17 mouse cellular contexts compared by ENCODE assay signal in genomic region chr17:56522744-56523143, GRCm38 (mm10). TPM values are rescaled to one million over a fixed set of nuclear protein-coding genes. Genes with fewer than 3 reads are reported as not detected.
DNase-seq lines count a peak whose midpoint lies in the region.
"Had no signal": no experiment of that assay in that cellular context is flagged by ENCODE, and none has a peak within 500 bp of the region (broad histone marks: within the 10 kb centered on the region; RNA-seq: fewer than 3 reads in every experiment).

No protein-coding gene starts in this region.

- DNase-seq in layer of hippocampus, postnatal 25 days (ENCODE audit: extremely low spot score in 1 of 2, low spot score in 1 of 2) = peak; percentile 3 to 5
- DNase-seq in layer of hippocampus, adult 9-10 months (ENCODE audit: low spot score) = no peak
- DNase-seq in right cerebral cortex, postnatal 4 days = peak; percentile 4
- no peak for DNase-seq in right cerebral cortex, postnatal 36 days (ENCODE audit: low spot score in 2 of 2)
- DNase-seq in fat pad, adult 2 months (ENCODE audit: extremely low read depth, low read depth, low spot score) = peak; percentile 25
- no peak for DNase-seq in urinary bladder, postnatal 36 days (ENCODE audit: low spot score in 2 of 2)
- DNase-seq: adrenal gland, adult 8-10 months; adrenal gland, postnatal 36 days; cerebellum, adult 11-12 months; cerebellum, adult 9-11 months; gastrocnemius, adult 2 months; gastrocnemius, postnatal 36 days; heart, adult 18-20 months; heart, postnatal 14 days had no signal

RNA-seq across cellular contexts. Expression of gene Znrf4, which starts 10.5 kb away (rescaled TPM):
- not detected for total RNA-seq in layer of hippocampus, postnatal 25 days (2021)
- total RNA-seq: adrenal gland, adult 8-10 months; adrenal gland, postnatal 36 days; ES-E14; gastrocnemius, adult 2 months; gastrocnemius, postnatal 36 days; heart, adult 18-20 months; heart, postnatal 14 days; hematopoietic stem cell, adult 5-6 weeks; hindbrain, postnatal 0 days had no signal

RNA-seq across cellular contexts. Expression of gene Gm20219, which starts 31.4 kb away (rescaled TPM):
- total RNA-seq in layer of hippocampus, postnatal 25 days (2021) = 1 to 10 TPM; 1.9 to 3.4 TPM

RNA-seq across cellular contexts. Expression of gene Ptprs, which starts 46.5 kb away (rescaled TPM):
- total RNA-seq in layer of hippocampus, postnatal 25 days (2021) = 100 to 1,000 TPM; 658 to 741 TPM

Comparison
In these comparisons a context has a peak if more than half of its experiments do, and no peak if none do; other contexts are left out.
1. DNase-seq: peak in layer of hippocampus, postnatal 25 days (2 of 2), right cerebral cortex, postnatal 4 days (single experiment) and fat pad, adult 2 months (single experiment); none in layer of hippocampus, adult 9-10 months (single experiment), right cerebral cortex, postnatal 36 days (0 of 2) and urinary bladder, postnatal 36 days (0 of 2).